Mouse (Mus musculus) B cell, adult 2 months (primary cell): ENCODE measurements around the gene Sh3bp5l.
A peak's percentile ranks its signal among the peaks of the same experiment; 100 is the strongest.
"Not testable (repeated sequence)": the region's sequence is repeated elsewhere in the genome, so short reads cannot be mapped to it uniquely, and the experiment has no call there.

Experiments used
- DNase-seq, 2 experiments: peaks; one replicate each; pipeline ENCODE4 v3.0.0; 2022

Gene Sh3bp5l

GRCm38 (mm10) chr11:58330276-58331148, at the start of gene Sh3bp5l, which contains the start of gene Zfp672:
Gene Sh3bp5l, plus strand, starts transcription at chr11:58330724.
Gene Zfp672, minus strand, starts transcription at chr11:58330339.
- DNase-seq = peak; percentile 90 to 92

- no peak for DNase-seq
Measured at GRCm38 (mm10) chr11:58281970-58282496, 48.5 kb upstream of the Sh3bp5l start.

GRCm38 (mm10) chr11:58282518-58282917, 48.0 kb upstream of the Sh3bp5l start:
- DNase-seq = no peak

GRCm38 (mm10) chr11:58289992-58290682, 40.4 kb upstream of the Sh3bp5l start:
- no peak for DNase-seq

DNA sequence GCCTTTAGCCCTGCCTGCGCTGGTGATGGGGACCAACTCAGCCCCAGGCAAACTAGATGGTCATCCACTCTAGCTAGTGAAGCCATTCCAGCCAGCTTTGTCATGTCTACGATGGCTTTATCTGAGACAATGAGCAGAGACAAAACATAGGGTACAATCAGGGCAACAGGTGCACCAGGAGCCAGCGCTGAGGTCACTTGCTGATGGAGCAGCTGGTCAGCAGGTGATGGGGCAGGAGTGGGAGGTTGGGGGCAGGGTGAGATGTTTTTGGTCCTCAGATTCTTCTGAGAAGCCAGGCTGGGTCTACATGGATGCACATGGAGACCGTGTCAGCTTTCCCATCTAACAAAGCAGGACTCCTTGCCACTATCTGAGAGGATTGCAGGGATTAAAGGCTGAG, 39.7 kb upstream of the Sh3bp5l start:
- no peak for DNase-seq

DNA sequence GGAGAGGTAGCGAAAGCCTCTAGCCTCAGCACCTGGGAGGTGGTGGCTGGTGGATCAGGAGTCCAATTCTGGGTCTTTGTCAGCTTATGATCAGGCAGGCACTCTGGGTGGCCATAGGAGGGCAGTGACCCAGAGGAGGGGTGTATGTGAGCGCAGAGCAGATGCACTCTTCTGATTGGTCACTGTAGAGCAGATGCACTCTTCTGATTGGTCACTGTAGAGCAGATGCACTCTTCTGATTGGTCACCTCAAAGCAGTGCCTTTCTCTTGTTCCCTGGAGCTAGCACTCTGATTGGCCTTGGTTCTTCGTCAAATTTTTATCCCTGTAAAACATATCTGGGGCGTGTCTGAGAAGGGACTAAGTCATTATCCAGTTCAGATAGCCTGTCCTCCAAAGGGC, 37.7 kb upstream of the Sh3bp5l start:
- DNase-seq = no peak

DNA sequence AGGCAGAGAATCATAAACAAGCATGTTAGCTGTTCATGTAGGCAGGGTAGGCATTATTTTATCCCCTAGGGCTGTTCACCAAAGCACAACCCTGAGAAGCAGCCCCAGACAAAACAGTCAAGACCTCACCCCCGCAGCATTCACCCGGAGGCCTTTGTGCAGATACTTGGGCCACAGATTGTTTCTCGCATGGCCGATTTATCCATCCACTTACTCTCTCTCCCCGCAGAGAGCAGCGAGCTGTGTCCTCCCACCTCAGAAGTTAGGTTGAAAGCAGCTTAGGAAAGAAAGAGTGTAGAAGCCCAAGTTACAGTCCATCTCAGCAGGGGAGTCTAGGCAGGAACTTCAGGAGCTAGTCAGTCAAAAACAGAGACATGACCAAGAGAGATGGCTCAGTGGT, 33.1 kb upstream of the Sh3bp5l start:
- DNase-seq = no peak

DNA sequence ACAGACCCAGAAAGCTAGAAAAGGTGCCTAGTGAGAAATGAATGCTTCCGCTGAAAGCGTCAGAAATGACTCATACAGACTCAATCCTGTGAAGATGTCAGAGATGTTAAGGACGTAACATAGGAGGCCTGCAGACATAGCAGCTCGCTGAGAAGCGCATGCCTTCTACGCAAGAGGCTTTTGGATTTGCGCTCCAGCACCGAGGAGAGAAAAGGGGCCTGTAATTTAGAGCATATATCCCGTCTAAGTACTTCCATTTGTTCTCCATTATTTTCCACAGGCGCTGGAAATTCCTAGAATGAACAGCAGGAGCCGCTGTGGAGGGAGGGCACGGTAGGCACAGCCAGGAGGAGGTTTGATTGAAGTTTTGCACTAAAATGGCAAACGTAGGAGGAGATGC, 29.5 kb upstream of the Sh3bp5l start:
- DNase-seq = peak; percentile 60 to 67

GRCm38 (mm10) chr11:58301837-58302754, 28.4 kb upstream of the Sh3bp5l start:
- DNase-seq = peak; percentile 96 to 97

DNA sequence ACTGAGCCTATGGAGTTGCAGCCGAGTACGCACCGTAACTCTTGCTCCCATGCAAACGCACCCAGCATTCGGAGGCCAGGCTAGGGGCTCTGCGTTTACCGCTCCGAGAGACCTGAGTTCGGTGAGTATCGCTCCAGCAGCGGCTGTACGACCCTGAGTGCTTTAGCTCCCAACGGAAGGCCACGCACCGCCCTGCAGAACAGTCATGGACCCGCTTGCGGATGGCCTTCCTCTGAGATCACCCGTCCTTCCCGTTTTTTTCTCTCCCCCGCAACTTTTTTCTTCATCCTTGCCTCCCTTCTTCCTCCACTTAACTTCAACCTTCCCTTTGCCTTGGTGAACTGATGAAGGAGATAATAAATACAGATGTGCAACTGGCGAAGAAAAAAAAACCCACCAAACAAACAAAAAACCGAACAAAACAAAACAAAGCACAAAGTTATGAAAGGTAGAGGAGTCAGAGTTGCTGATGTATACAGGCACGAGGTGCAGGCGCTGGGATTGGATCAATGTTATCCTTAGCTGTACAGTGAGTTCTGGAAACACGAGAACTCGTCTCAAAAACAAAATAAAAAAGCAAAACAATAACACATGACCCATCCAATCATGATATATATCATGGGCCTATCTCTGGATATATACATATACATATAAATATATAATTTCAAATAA, 27.6 kb upstream of the Sh3bp5l start:
- no peak for DNase-seq

DNA sequence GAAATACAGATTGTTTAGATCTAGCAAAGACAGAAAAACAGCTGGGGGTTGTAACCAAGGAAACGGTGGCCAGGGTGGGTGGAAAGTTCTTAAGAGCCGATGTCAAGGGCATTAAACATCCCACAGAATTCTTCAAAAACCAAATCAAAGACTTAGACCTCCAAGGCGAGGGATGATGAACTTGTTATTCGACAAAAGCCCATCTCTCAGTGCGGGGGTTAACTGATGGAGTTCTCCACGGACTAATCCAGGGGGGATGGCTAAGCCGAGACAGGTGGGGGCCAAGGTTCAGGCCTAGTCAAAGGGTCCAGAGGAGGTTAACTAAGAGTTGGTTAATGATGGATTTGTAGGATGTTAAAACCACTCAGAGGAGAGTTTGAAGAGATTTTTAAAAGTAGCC, 26.9 kb upstream of the Sh3bp5l start:
- no peak for DNase-seq

- DNase-seq = not testable (repeated sequence)
Measured at GRCm38 (mm10) chr11:58305299-58305698, 25.2 kb upstream of the Sh3bp5l start.

DNA sequence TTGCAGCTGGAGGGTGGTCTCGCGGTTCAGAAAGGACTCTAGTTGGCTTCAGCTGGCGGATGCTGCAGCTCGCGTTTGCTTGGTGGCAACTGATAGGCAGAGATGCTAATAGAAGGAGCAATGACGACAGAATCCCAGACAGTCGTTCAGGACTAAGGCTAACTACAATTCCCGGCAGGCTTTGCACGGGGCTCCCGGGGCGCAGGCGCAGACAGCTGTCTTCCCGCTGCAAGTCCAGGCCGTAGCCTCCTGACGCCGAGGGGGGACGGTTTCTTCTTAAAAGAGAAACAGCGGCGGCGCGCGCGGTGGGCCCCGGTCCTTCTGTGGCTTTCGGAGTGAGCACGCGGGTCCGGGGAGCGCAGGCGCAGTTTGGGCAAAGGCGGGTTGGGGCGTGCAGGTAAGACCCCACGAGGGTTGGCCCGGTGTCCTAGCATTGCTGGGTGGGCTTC, 23.6 kb upstream of the Sh3bp5l start, which contains the start of gene Zfp692:
Gene Zfp692, plus strand, starts transcription at position 210 of the 449 bp plus-strand sequence.
- DNase-seq = peak; percentile 87 to 90

DNA sequence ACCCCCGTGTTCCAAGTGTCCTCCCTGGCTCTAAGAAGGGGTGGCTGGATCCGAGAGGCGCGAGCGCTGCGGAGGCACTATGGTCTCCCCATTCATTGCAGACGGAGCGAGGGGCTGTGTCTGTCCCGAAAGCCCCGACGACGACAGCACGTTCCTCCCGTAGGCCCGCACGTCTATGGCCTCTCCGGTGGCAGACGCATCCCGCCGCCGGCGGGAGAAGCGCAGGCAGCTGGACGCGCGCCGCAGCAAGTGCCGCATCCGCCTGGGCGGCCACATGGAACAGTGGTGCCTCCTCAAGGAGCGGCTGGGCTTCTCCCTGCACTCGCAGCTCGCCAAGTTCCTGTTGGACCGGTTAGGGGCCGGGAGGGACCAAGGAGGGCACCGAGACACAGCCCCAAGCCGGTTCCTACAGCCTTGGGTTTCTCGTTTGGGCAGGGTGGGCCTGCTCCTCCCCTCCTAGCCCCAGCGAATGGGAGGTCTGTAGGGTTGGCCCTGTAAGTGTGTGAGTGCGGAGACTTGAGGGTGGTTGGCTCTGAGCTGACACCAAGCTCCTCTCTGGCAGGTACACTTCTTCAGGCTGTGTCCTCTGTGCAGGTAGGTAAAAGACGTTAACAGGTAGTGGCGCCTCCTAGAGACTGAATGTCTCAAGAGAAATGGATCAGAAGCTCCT, 23.0 kb upstream of the Sh3bp5l start:
- DNase-seq = peak; percentile 56 to 61

- DNase-seq = no peak
Measured at GRCm38 (mm10) chr11:58308661-58309060, 21.9 kb upstream of the Sh3bp5l start.

DNA sequence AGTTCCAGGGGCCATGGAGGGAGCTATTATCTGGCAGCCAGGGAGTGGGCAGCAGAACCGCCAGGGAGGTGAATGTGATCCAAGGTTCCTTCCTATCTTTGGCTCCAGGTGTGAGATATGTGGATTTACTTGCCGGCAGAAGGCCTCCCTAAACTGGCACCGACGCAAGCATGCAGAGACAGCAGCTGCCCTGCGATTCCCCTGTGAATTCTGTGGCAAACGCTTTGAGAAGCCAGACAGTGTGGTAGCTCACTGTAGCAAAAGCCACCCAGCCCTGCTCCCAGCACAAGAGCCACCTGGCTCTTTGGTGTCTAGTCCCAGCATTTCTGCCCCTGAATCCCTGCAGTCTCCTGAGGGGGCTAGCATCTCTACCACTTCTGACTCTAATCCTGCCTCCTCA, 16.5 kb upstream of the Sh3bp5l start:
- no peak for DNase-seq

DNA sequence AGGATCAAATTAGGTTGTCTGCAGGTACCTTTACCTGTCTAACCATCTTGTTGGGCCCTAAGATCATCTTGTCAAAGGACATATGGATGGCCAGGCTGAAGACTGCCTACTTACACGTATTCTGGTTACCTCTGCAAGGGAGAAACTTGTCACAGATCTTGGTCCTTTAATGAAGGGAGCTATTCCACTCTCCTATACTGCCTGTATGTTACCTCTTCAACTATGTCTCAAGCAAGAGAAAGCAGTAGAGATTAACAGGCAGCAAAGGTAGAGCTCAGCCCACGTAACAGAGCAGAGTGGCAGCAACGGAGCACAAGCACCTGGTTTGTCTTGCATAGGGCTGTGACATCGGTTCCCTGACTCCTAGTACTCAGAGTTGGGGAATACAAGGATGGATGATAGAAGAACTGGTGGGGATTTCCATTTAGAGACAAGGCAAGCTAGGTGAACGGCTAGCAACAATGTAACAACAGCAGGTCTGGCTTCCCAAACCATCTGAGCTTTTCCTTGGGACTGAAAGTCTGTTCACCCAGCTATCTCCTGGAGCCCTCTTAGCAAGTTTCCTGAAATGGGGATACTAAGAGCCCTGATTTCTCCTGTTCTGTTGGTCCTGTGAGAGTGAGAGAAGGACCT, 14.9 kb upstream of the Sh3bp5l start:
- no peak for DNase-seq

DNA sequence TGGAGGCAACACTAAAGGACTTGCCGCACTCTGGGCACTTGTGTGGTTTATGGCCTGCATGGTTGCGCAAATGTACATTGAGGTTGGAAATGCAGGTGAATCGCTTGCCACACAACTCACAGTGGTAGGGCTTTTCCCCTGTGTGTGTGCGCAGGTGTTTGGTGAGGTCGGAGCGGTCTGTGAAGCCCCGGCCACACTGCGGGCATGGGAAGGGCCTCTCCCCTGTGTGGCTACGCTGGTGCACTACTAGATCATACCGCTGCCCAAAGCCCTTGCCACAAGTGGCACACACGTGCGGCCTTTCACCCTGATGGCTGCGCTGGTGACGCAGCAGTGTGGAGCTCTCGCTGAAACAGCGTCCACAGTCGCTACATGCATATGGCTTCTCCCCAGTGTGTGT, 14.2 kb upstream of the Sh3bp5l start:
- DNase-seq = no peak

- no peak for DNase-seq
Measured at GRCm38 (mm10) chr11:58316768-58317390, 13.6 kb upstream of the Sh3bp5l start.

GRCm38 (mm10) chr11:58322824-58323569, 7.5 kb upstream of the Sh3bp5l start:
- peak; percentile 95 for DNase-seq
